Mouse (Mus musculus): ENCODE results near the gene Rubcnl. TPM values are rescaled to one million over a fixed set of nuclear protein-coding genes. Genes with fewer than 3 reads are reported as not detected.

Rubcnl gene
- polyA plus RNA-seq, 1 experiment from 2014 or later = 0.13 TPM

DNA sequence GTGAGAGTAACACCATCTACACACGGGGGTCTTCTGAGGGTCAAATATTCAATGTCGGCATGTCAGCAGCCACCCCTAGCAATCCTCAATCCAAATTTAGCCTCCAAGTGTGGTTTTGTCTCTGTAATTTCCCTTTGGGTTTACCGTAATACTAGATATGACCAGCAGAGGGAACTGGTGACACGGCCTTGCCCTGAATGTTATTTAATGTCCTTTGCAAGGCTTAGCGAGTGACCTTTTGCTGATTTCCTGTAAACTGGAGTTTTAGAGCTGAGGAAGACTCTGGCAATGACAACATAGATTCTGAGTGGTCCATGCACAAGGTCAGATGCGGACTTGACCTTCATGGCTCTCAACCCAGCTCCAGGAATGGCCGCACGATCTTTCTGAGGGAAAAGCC is 44.7 kb downstream of the Rubcnl start:
- Histone ChIP-seq H3K36me3 (ENCODE audit: control insufficient read depth, insufficient read depth) (no peaks in the 10 kb centered on the region), H3K4me3 (replicated peaks; ENCODE audit: low read length) (no peak overlapping the region), H3K4me1 (replicated peaks; ENCODE audit: control insufficient read depth, insufficient read depth, low read length) (no peaks in the 10 kb centered on the region), H3K27ac (ENCODE audit: low read length) (no peak overlapping the region), H3K4me2 (ENCODE audit: low read length) (no peak overlapping the region), H3K27me3 (replicated peaks; ENCODE audit: control insufficient read depth, insufficient read depth, low read length) (no peaks in the 10 kb centered on the region), H3K9me3 (ENCODE audit: control insufficient read depth, low read length) (no peaks in the 10 kb centered on the region), H3K9ac (replicated peaks; ENCODE audit: low read depth, low read length) (no peak overlapping the region)
- WGBS = 44% methylated on average over 8 of the region's 8 CpGs
- no peak for ATAC-seq

DNA sequence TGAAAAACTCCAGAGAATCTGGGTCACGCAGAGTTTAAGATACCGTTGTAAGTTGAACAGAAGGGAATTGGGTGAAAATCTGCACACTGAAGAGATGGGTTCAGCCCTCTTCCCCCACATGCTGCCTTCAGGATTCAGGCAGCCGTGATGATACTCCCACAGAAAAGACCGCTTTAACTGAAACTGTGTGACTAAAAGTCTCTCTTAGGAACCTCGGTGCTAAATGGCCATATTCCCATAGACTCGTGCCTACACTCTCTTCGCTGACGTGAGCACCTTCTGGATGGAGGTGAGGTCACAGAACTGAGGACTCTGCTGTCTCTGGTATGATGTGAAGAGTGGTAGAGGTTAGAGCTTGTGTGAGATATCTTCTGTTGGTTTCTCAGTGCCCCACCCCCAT is 48.1 kb downstream of the Rubcnl start:
- Histone ChIP-seq H3K4me3 (replicated peaks; ENCODE audit: low read length) (no peak overlapping the region), H3K36me3 (ENCODE audit: control insufficient read depth, insufficient read depth) (no peaks in the 10 kb centered on the region), H3K4me1 (replicated peaks; ENCODE audit: control insufficient read depth, insufficient read depth, low read length) (no peaks in the 10 kb centered on the region), H3K27ac (ENCODE audit: low read length) (no peak overlapping the region), H3K9me3 (ENCODE audit: control insufficient read depth, low read length) (no peaks in the 10 kb centered on the region), H3K4me2 (ENCODE audit: low read length) (no peak overlapping the region), H3K27me3 (replicated peaks; ENCODE audit: control insufficient read depth, insufficient read depth, low read length) (no peaks in the 10 kb centered on the region), H3K9ac (replicated peaks; ENCODE audit: low read depth, low read length) (no peak overlapping the region)
- 95% methylated on average over 8 of the region's 8 CpGs for WGBS
- ATAC-seq = no peak

- no peaks in the 10 kb centered on the region for H3K4me1 ChIP-seq (replicated peaks; ENCODE audit: control insufficient read depth, insufficient read depth, low read length)
These were observed 48.7 kb downstream of the Rubcnl start for GRCm38 (mm10) chr14:75064520-75064919.

DNA sequence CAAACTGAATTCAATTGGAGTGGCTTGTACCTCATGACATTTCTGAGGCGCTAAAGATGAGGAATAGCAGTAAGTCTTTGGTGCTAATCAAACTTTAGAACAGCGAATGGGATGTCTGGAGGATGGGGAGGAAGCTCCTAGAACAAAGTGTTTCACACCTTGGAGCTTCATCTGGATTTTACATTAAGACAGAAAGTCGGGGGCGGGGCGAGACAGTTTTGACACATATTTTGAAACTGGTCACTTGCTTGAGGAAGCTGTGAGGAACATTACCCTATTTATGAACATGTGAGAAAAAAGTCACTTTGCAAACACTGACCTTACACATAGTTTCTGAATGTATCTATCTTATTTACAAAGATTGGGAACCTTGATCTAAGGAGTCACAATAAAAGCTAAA is 49.4 kb downstream of the Rubcnl start:
- H3K4me3 ChIP-seq (replicated peaks; ENCODE audit: low read length) = no peak overlapping the region
- no peak overlapping the region for H3K4me2 ChIP-seq (ENCODE audit: low read length)
- no peaks in the 10 kb centered on the region for H3K4me1 ChIP-seq (replicated peaks; ENCODE audit: control insufficient read depth, insufficient read depth, low read length)
- H3K9ac ChIP-seq (replicated peaks; ENCODE audit: low read depth, low read length) = no peak overlapping the region
- ATAC-seq = no peak
- H3K27ac ChIP-seq (ENCODE audit: low read length) = no peak overlapping the region
- no peaks in the 10 kb centered on the region for H3K9me3 ChIP-seq (ENCODE audit: control insufficient read depth, low read length)
- 98% methylated on average over 5 of the region's 5 CpGs for WGBS
- H3K36me3 ChIP-seq (ENCODE audit: control insufficient read depth, insufficient read depth) = no peaks in the 10 kb centered on the region
- no peaks in the 10 kb centered on the region for H3K27me3 ChIP-seq (replicated peaks; ENCODE audit: control insufficient read depth, insufficient read depth, low read length)

More at GRCm38 (mm10) chr14:75064520-75064919, 48.7 kb downstream of the Rubcnl start:
- Histone ChIP-seq H3K4me2 (ENCODE audit: low read length) (no peak overlapping the region), H3K27me3 (replicated peaks; ENCODE audit: control insufficient read depth, insufficient read depth, low read length) (no peaks in the 10 kb centered on the region), H3K27ac (ENCODE audit: low read length) (no peak overlapping the region), H3K9ac (replicated peaks; ENCODE audit: low read depth, low read length) (no peak overlapping the region), H3K4me3 (replicated peaks; ENCODE audit: low read length) (no peak overlapping the region), H3K9me3 (ENCODE audit: control insufficient read depth, low read length) (no peaks in the 10 kb centered on the region), H3K36me3 (ENCODE audit: control insufficient read depth, insufficient read depth) (no peaks in the 10 kb centered on the region)
- ATAC-seq = no peak
- 86% methylated on average over 7 of the region's 7 CpGs for WGBS

- Histone ChIP-seq H3K9ac (replicated peaks; ENCODE audit: low read depth, low read length) (no peak overlapping the region), H3K4me3 (replicated peaks; ENCODE audit: low read length) (no peak overlapping the region), H3K36me3 (ENCODE audit: control insufficient read depth, insufficient read depth) (no peaks in the 10 kb centered on the region), H3K27me3 (replicated peaks; ENCODE audit: control insufficient read depth, insufficient read depth, low read length) (no peaks in the 10 kb centered on the region), H3K4me1 (replicated peaks; ENCODE audit: control insufficient read depth, insufficient read depth, low read length) (no peaks in the 10 kb centered on the region), H3K27ac (ENCODE audit: low read length) (no peak overlapping the region), H3K4me2 (ENCODE audit: low read length) (no peak overlapping the region), H3K9me3 (ENCODE audit: control insufficient read depth, low read length) (no peaks in the 10 kb centered on the region)
- 93% methylated on average over 16 of the region's 19 CpGs for WGBS
- no peak for ATAC-seq
These were observed 52.7 kb downstream of the Rubcnl start for GRCm38 (mm10) chr14:75068430-75069112.

DNA sequence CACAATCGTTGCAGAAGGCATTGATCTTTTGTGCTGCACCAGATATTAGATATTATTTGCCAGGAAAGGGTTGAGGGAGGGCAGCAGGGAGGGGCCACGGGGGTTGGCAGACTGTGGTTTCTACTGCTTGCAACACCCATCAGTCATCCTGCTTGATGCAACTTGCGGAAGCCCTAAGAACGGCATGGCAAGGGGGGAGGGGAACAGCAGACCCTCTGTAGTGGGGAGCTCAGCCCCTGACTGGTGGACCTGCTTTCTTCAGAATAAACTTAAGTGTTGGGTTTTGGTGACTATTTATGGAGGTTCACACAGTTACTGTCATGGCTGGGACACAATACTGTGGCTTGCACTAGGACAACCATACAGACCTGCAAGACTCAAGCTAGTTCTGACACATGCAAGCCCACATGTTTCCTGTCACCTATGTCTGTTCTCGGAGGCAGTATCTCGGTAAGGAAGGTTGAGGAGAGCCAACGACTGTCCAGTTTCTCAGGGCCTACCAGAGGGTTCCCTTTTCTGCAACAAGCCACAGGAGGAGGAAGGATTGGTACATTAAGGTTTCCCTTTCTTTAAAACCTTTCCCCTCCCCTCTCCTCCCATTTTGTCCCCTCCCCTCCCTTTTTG is 53.6 kb downstream of the Rubcnl start:
- ATAC-seq = no peak
- no peak overlapping the region for H3K27ac ChIP-seq (ENCODE audit: low read length)
- H3K36me3 ChIP-seq (ENCODE audit: control insufficient read depth, insufficient read depth) = no peaks in the 10 kb centered on the region
- no peak overlapping the region for H3K4me3 ChIP-seq (replicated peaks; ENCODE audit: low read length)
- H3K27me3 ChIP-seq (replicated peaks; ENCODE audit: control insufficient read depth, insufficient read depth, low read length) = no peaks in the 10 kb centered on the region
- H3K9ac ChIP-seq (replicated peaks; ENCODE audit: low read depth, low read length) = no peak overlapping the region
- no peaks in the 10 kb centered on the region for H3K9me3 ChIP-seq (ENCODE audit: control insufficient read depth, low read length)
- 84% methylated on average over 7 of the region's 7 CpGs for WGBS
- H3K4me2 ChIP-seq (ENCODE audit: low read length) = no peak overlapping the region
- H3K4me1 ChIP-seq (replicated peaks; ENCODE audit: control insufficient read depth, insufficient read depth, low read length) = no peaks in the 10 kb centered on the region

GRCm38 (mm10) chr14:75071091-75071490 is 55.3 kb downstream of the Rubcnl start:
- WGBS = 88% methylated on average over 15 of the region's 15 CpGs
- no peak for ATAC-seq
- no peaks in the 10 kb centered on the region for H3K9me3 ChIP-seq (ENCODE audit: control insufficient read depth, low read length)
- H3K9ac ChIP-seq (replicated peaks; ENCODE audit: low read depth, low read length) = no peak overlapping the region
- no peaks in the 10 kb centered on the region for H3K36me3 ChIP-seq (ENCODE audit: control insufficient read depth, insufficient read depth)
- no peak overlapping the region for H3K4me3 ChIP-seq (replicated peaks; ENCODE audit: low read length)
- no peak overlapping the region for H3K27ac ChIP-seq (ENCODE audit: low read length)
- no peaks in the 10 kb centered on the region for H3K4me1 ChIP-seq (replicated peaks; ENCODE audit: control insufficient read depth, insufficient read depth, low read length)
- H3K4me2 ChIP-seq (ENCODE audit: low read length) = no peak overlapping the region
- H3K27me3 ChIP-seq (replicated peaks; ENCODE audit: control insufficient read depth, insufficient read depth, low read length) = no peaks in the 10 kb centered on the region

GRCm38 (mm10) chr14:75075299-75076180 is 59.7 kb downstream of the Rubcnl start:
- H3K4me2 ChIP-seq (ENCODE audit: low read length) = no peak overlapping the region
- no peaks in the 10 kb centered on the region for H3K27me3 ChIP-seq (replicated peaks; ENCODE audit: control insufficient read depth, insufficient read depth, low read length)
- WGBS = 59% methylated on average over 10 of the region's 10 CpGs
- H3K36me3 ChIP-seq (ENCODE audit: control insufficient read depth, insufficient read depth) = no peaks in the 10 kb centered on the region
- no peak overlapping the region for H3K4me3 ChIP-seq (replicated peaks; ENCODE audit: low read length)
- H3K27ac ChIP-seq (ENCODE audit: low read length) = no peak overlapping the region
- no peaks in the 10 kb centered on the region for H3K4me1 ChIP-seq (replicated peaks; ENCODE audit: control insufficient read depth, insufficient read depth, low read length)
- no peaks in the 10 kb centered on the region for H3K9me3 ChIP-seq (ENCODE audit: control insufficient read depth, low read length)
- H3K9ac ChIP-seq (replicated peaks; ENCODE audit: low read depth, low read length) = no peak overlapping the region
- ATAC-seq = no peak

DNA sequence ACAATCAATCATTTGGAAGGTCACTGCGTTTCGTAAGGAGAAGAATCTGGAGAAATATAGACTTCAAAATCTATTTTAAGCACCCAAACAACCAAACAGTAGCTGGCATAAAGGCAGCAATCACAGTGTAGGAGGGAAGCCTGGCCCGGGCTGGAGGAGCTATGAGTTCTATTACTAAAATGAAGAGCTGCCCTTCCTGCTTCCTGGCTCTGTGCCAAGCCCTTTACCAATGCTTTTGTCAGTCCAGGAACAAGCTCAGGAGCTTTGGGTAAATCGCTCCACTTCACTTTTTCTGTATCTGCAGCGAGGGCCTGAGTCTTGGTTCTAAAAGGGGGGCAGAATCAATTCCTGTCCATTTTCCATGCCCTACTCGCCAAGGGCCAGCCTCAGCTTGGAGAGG is 62.1 kb downstream of the Rubcnl start:
- Histone ChIP-seq H3K9me3 (ENCODE audit: control insufficient read depth, low read length) (no peaks in the 10 kb centered on the region), H3K27me3 (replicated peaks; ENCODE audit: control insufficient read depth, insufficient read depth, low read length) (no peaks in the 10 kb centered on the region), H3K4me3 (replicated peaks; ENCODE audit: low read length) (no peak overlapping the region), H3K4me1 (replicated peaks; ENCODE audit: control insufficient read depth, insufficient read depth, low read length) (no peaks in the 10 kb centered on the region), H3K4me2 (ENCODE audit: low read length) (no peak overlapping the region), H3K9ac (replicated peaks; ENCODE audit: low read depth, low read length) (no peak overlapping the region), H3K36me3 (ENCODE audit: control insufficient read depth, insufficient read depth) (no peaks in the 10 kb centered on the region), H3K27ac (ENCODE audit: low read length) (no peak overlapping the region)
- no peak for ATAC-seq
- WGBS = 49% methylated on average over 6 of the region's 6 CpGs
